Mouse (Mus musculus) cortical plate, adult 2 months (tissue): ENCODE measurements at regions not wholly inside any gene's neighbourhood (a gene's known extent, or its start where the extent isn't known, plus 50 kb on each side); places are given as distances from the start of the nearest gene placed in this dataset.

ENCODE experiments used
- H3K27ac ChIP-seq: fragments of 200-500 bp; 2 replicates; pipeline ENCODE4 v1.5.1; 2012; ENCODE audit warnings: low read length, control low read depth, inconsistent platforms; ENCODE audit not compliant: insufficient read depth
- H3K4me1 ChIP-seq: fragments of 200-500 bp; 2 replicates; pipeline ENCODE4 v1.6.1; 2011; ENCODE audit warnings: low read length; ENCODE audit not compliant: control insufficient read depth, insufficient read depth
- H3K4me3 ChIP-seq: fragments of 200-500 bp; 2 replicates; pipeline ENCODE4 v1.5.1; 2011; ENCODE audit warnings: mild to moderate bottlenecking, low read length, control low read depth; ENCODE audit not compliant: insufficient read depth
- CTCF ChIP-seq: fragments of 200-500 bp; IDR thresholded peaks from 2 replicates; pipeline ENCODE4 v1.5.1; 2011; ENCODE audit warnings: mild to moderate bottlenecking, control low read depth, low read length; ENCODE audit not compliant: insufficient read depth; ENCODE audit errors: extremely low read depth
- POLR2A ChIP-seq: fragments of 200-500 bp; IDR thresholded peaks from 2 replicates; pipeline ENCODE4 v1.6.1; 2011; ENCODE audit warnings: mild to moderate bottlenecking, low read length, control low read depth; ENCODE audit not compliant: insufficient read depth; ENCODE audit errors: extremely low read depth

- H3K27ac ChIP-seq, result no peak overlapping the region
- no peaks in the 10 kb centered on the region for H3K4me1 ChIP-seq
- TF ChIP-seq POLR2A, result no peak
- TF ChIP-seq CTCF, result no peak
- H3K4me3 ChIP-seq, result no peak overlapping the region
Observed at GRCm38 (mm10) chr16:77679234-77679633, 77.3 kb upstream of the Gm11146 start.

GRCm38 (mm10) chr16:77676805-77677204 lies 74.9 kb upstream of the Gm11146 start:
- no peak overlapping the region for H3K27ac ChIP-seq
- TF ChIP-seq CTCF (no peak), POLR2A (no peak)
- no peaks in the 10 kb centered on the region for H3K4me1 ChIP-seq
- H3K4me3 ChIP-seq, result no peak overlapping the region

- TF ChIP-seq CTCF (no peak), POLR2A (no peak)
- Histone ChIP-seq H3K4me1 (no peaks in the 10 kb centered on the region), H3K27ac (no peak overlapping the region)
Observed at GRCm38 (mm10) chr16:77675885-77676597, 74.1 kb upstream of the Gm11146 start.

GRCm38 (mm10) chr16:77671253-77671652 lies 69.4 kb upstream of the Gm11146 start:
- H3K27ac ChIP-seq, result no peak overlapping the region
- no peak for TF ChIP-seq CTCF
- no peak for TF ChIP-seq POLR2A
- peaks cover 1% of the 10 kb centered on the region; the same call in 1 of the 2 replicates for H3K4me1 ChIP-seq
- H3K4me3 ChIP-seq, result no peak overlapping the region

More at GRCm38 (mm10) chr16:77675885-77676597, 74.1 kb upstream of the Gm11146 start:
- H3K4me3 ChIP-seq, result no peak overlapping the region

DNA sequence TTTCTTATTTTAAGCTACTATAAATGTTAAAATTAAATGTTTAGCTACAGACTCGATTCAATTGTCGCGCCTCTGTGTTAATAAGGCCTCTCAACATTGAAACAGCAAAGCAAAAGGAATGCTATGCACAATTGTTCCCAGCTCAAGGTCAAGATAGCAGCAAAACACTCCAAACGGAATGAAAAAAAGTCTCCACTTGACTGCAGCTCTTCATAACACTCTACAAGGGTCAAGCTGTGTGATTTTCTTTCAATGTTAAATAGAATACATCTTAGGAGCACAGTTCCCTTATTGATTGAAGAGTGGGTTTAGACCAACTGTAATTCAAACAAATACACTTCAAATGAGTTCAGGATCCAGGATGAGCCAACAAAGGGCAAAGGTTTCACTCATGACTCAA lies 63.9 kb upstream of the Gm11146 start:
- peaks cover 8% of the 10 kb centered on the region for H3K4me1 ChIP-seq
- TF ChIP-seq POLR2A (no peak), CTCF (no peak)
- no peak overlapping the region for H3K27ac ChIP-seq
- H3K4me3 ChIP-seq, result no peak overlapping the region

DNA sequence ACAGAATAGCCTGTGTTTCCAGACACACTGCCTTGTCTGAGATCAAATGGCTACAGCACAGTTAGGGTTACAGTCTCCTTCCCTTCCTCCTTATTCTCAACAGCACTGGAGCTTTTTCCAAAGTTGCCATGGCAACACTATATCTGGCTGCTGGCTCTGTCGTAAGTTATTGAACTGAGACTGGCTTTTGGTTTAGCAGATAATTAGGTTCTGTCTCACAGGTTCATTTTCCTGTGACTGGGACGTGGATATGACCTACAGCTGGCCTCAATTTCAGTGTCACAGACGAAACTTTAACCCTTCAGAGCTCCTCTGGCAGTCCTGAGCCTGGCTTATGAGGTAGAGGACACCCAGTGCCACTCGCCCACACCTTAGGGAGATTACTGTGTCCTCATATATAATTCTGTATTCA lies 60.2 kb upstream of the Gm11146 start:
- peak overlapping the region; percentile 94 for H3K27ac ChIP-seq
- TF ChIP-seq CTCF (no peak), POLR2A (no peak)
- no peak overlapping the region for H3K4me3 ChIP-seq
- H3K4me1 ChIP-seq, result peaks cover 10% of the 10 kb centered on the region

- TF ChIP-seq CTCF (no peak), POLR2A (no peak)
- H3K27ac ChIP-seq, result no peak overlapping the region
Observed at GRCm38 (mm10) chr16:77653306-77653705, 51.4 kb upstream of the Gm11146 start.

More at GRCm38 (mm10) chr16:77653306-77653705, 51.4 kb upstream of the Gm11146 start:
- Histone ChIP-seq H3K4me1 (peaks cover 2% of the 10 kb centered on the region; the same call in 1 of the 2 replicates), H3K4me3 (no peak overlapping the region)
